Mouse (Mus musculus): ENCODE data around the gene Foxd1. TPM values are rescaled to one million over a fixed set of nuclear protein-coding genes. Genes with fewer than 3 reads are reported as not detected.

Foxd1 gene
- polyA plus RNA-seq, 1 experiment from 2014 or later: 0.79 TPM

- WGBS: 36% methylated on average over 10 of the region's 10 CpGs
- Histone ChIP-seq H3K4me3 (no peak overlapping the region), H3K9me3 (no peaks in the 10 kb centered on the region), H3K27me3 (peaks cover 85% of the 10 kb centered on the region), H3K9ac (no peak overlapping the region), H3K36me3 (no peaks in the 10 kb centered on the region), H3K27ac (no peak overlapping the region), H3K4me1 (replicated peaks) (peaks cover 27% of the 10 kb centered on the region), H3K4me2 (no peak overlapping the region)
- no peak for ATAC-seq (ENCODE audit: low FRiP score)
These were observed 39.5 kb downstream of the Foxd1 start for GRCm38 (mm10) chr13:98393356-98394070.

Other genes starting within 250 kb of the Foxd1 start
- gene Arhgef28, start 147.8 kb upstream of the Foxd1 start, polyA plus RNA-seq (2015; fragmentation: Nextera tagmentation; extraction: Ambion mirVana): 15.9 and 19.3 TPM in 2 replicates
- gene Utp15, start 91.2 kb upstream of the Foxd1 start, polyA plus RNA-seq (2015; fragmentation: Nextera tagmentation; extraction: Ambion mirVana): 27.3 and 28.2 TPM in 2 replicates
- 62.0 and 62.3 TPM in 2 replicates for gene Ankra2, start 91.2 kb upstream of the Foxd1 start, polyA plus RNA-seq (2015; fragmentation: Nextera tagmentation; extraction: Ambion mirVana)
- gene Gm21976, start 74.4 kb upstream of the Foxd1 start, polyA plus RNA-seq (2015; fragmentation: Nextera tagmentation; extraction: Ambion mirVana): not detected in 2 replicates
- 585 and 615 TPM in 2 replicates for gene Btf3, start 37.2 kb upstream of the Foxd1 start, polyA plus RNA-seq (2015; fragmentation: Nextera tagmentation; extraction: Ambion mirVana)
- 0.99 and 1.1 TPM in 2 replicates for gene Gm10320, start 137.8 kb downstream of the Foxd1 start, polyA plus RNA-seq (2015; fragmentation: Nextera tagmentation; extraction: Ambion mirVana)